Comparison of ENCODE assay signal across 16 mouse cellular contexts in the genomic region with DNA sequence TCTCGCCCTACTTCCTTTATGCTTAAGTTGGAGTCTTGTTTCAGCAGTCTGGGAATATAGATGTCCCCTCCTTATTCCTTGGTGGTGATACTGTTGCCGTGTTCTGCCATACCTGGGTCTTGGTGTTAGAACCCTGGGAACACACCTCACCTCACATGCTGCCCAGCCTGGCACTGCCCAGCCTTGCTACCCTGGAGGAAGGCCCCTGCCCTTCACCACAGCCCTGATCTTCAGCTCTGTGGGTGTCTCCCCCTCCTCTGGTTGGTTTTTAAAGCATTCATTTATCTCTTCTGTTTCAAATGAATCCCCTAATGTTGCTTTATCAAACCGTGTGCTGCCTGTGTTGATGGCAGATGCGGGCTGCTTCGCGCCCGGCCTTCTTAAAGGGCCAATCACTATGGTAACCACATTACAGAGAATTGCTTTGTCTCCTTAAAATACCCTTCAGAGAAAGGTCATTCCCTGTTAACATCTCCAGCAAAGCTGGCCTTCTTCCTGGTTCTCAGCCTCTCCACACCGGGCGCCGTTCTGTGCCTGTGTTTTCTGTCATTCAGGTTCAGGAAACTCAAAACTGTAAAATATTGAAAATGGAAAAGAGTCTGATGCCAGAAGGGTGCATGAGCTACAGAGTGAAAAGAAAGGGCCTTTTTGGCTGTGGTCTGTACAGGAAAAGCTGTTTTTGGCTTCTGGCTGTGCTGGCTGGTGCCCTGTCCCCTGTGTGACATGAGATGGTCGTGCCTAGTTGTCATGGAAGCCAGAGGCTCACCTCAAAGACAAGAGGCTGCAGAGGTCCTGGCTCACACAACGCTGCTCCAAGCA. TPM values are rescaled to one million over a fixed set of nuclear protein-coding genes. Genes with fewer than 3 reads are reported as not detected.
DNase-seq lines count a peak whose midpoint lies in the region; ATAC-seq and TF ChIP-seq lines count a peak whose summit lies in the region.
"Had no signal": no experiment of that assay in that cellular context is flagged by ENCODE, and none has a peak within 500 bp of the region (broad histone marks: within the 10 kb centered on the region; RNA-seq: fewer than 3 reads in every experiment).

No protein-coding gene starts in this region.

- H3K4me2 ChIP-seq in hindbrain, embryonic 14.5 days (replicated peaks), result no peak overlapping the region
- no peak overlapping the region for H3K4me2 ChIP-seq in midbrain, postnatal 0 days (ENCODE audit: low read depth, low read length, poor library complexity, severe bottlenecking)
- H3K4me2 ChIP-seq: heart, embryonic 11.5 days; liver, embryonic 15.5 days had no signal

- WGBS in hindbrain, embryonic 14.5 days, result 26% methylated on average over 12 of the region's 12 CpGs
- 24% methylated on average over 12 of the region's 12 CpGs for WGBS in midbrain, postnatal 0 days

- no peak for TF ChIP-seq CTCF in midbrain, postnatal 0 days (IDR thresholded peaks at IDR 0.05)

- H3K9ac ChIP-seq in hindbrain, embryonic 14.5 days, result peak overlapping the region; percentile 31
- 0 out of 2 replicates have a peak overlapping the region, but pooled peaks have one; percentile 1 for H3K9ac ChIP-seq in midbrain, postnatal 0 days (replicated peaks; ENCODE audit: low read length, poor library complexity, severe bottlenecking)
- H3K9ac ChIP-seq: liver, embryonic 15.5 days had no signal

- H3K9me3 ChIP-seq in hindbrain, embryonic 14.5 days (ENCODE audit: control insufficient read depth, low read length), result peaks cover 10% of the 10 kb centered on the region; the same call in 1 of the 2 replicates
- H3K9me3 ChIP-seq in midbrain, postnatal 0 days (ENCODE audit: low read length), result no peaks in the 10 kb centered on the region; the same call in 1 of the 2 replicates
- H3K9me3 ChIP-seq: liver, embryonic 15.5 days had no signal

- intact Hi-C loops in heart, postnatal 36 days (cut with DNase I), result no loop called here

- H3K4me3 ChIP-seq in hindbrain, embryonic 14.5 days (replicated peaks; ENCODE audit: low read length), result no peak overlapping the region
- H3K4me3 ChIP-seq in midbrain, postnatal 0 days (ENCODE audit: low read depth, low read length), result no peak overlapping the region
- H3K4me3 ChIP-seq: liver, embryonic 15.5 days had no signal

- H3K36me3 ChIP-seq in hindbrain, embryonic 14.5 days (replicated peaks; ENCODE audit: control insufficient read depth, insufficient read depth), result no peaks in the 10 kb centered on the region
- no peaks in the 10 kb centered on the region for H3K36me3 ChIP-seq in midbrain, postnatal 0 days (ENCODE audit: insufficient read depth, low read length)
- H3K36me3 ChIP-seq: liver, embryonic 15.5 days had no signal

- peak overlapping the region; percentile 87 for H3K27ac ChIP-seq in hindbrain, embryonic 14.5 days
- H3K27ac ChIP-seq in midbrain, postnatal 0 days (ENCODE audit: low read depth, low read length), result peak overlapping the region; percentile 84
- H3K27ac ChIP-seq: liver, embryonic 15.5 days had no signal

- DNase-seq in heart, adult 11 months, result peak; percentile 85
- DNase-seq in heart, postnatal 36 days, result no peak
- peak; percentile 35 for DNase-seq in embryo, embryonic 9.5 days (ENCODE audit: extremely low spot score)
- DNase-seq in hindbrain, embryonic 14.5 days (ENCODE audit: low spot score), result peak; percentile 63
- peak; percentile 80 for DNase-seq in midbrain, postnatal 0 days (ENCODE audit: low spot score)
- no peak for DNase-seq in thymus, postnatal 14 days
- DNase-seq in urinary bladder, postnatal 36 days (ENCODE audit: low spot score in 2 of 2), result no peak
- no peak for DNase-seq in retina, embryonic 14.5 days (ENCODE audit: low spot score)
- DNase-seq: adrenal gland, adult 2 months; cerebellum, adult 9-11 months; spleen, adult 18-20 months; thymus, postnatal 36 days had no signal

- ATAC-seq in hindbrain, embryonic 14.5 days (ENCODE audit: low FRiP score), result peak; percentile 76
- peak; percentile 79 for ATAC-seq in midbrain, postnatal 0 days (ENCODE audit: low FRiP score)

- H3K4me1 ChIP-seq in hindbrain, embryonic 14.5 days (replicated peaks; ENCODE audit: control insufficient read depth, insufficient read depth, low read length), result peaks cover 16% of the 10 kb centered on the region
- peaks cover 11% of the 10 kb centered on the region; the same call in 1 of the 2 replicates for H3K4me1 ChIP-seq in midbrain, postnatal 0 days (ENCODE audit: insufficient read depth, low read length)
- H3K4me1 ChIP-seq: liver, embryonic 15.5 days had no signal

- no peaks in the 10 kb centered on the region for H3K27me3 ChIP-seq in hindbrain, embryonic 14.5 days (ENCODE audit: control insufficient read depth, insufficient read depth, low read length)
- no peaks in the 10 kb centered on the region for H3K27me3 ChIP-seq in midbrain, postnatal 0 days (ENCODE audit: insufficient read depth, low read length)
- H3K27me3 ChIP-seq: liver, embryonic 15.5 days had no signal

RNA-seq across cellular contexts. Expression of gene Tex29, which starts 45.8 kb away (rescaled TPM):
- total RNA-seq in heart, postnatal 36 days (2021), result not detected
- polyA plus RNA-seq in hindbrain, embryonic 14.5 days (2014; fragmentation: Nextera tagmentation; extraction: Ambion mirVana), result 0.42 and 0.64 TPM in 2 replicates
- total RNA-seq in midbrain, postnatal 0 days (2014; rRNA removed), result not detected in 2 replicates
- 0.43 TPM in 1 of 2 replicates, not detected in the other for polyA plus RNA-seq in midbrain, postnatal 0 days (2015; fragmentation: Nextera tagmentation; extraction: Ambion mirVana)
- total RNA-seq: adrenal gland, adult 2 months; MEL had no signal
- polyA plus RNA-seq: heart, embryonic 11.5 days; intestine, embryonic 14.5 days; liver, embryonic 15.5 days had no signal

Comparison
In these comparisons a context has a peak if more than half of its experiments do, and no peak if none do; other contexts are left out.
1. DNase-seq: peak in heart, adult 11 months (single experiment), embryo, embryonic 9.5 days (single experiment), hindbrain, embryonic 14.5 days (single experiment) and midbrain, postnatal 0 days (single experiment); none in heart, postnatal 36 days (0 of 2), thymus, postnatal 14 days (single experiment), urinary bladder, postnatal 36 days (0 of 2) and retina, embryonic 14.5 days (single experiment).